Mouse (Mus musculus): ENCODE measurements around the gene Fxyd3. TPM values are rescaled to one million over a fixed set of nuclear protein-coding genes. Genes with fewer than 3 reads are reported as not detected.

The Fxyd3 gene
- total and polyA plus RNA-seq, 3 experiments: not detected

GRCm38 (mm10) chr7:31050921-31051320 lies 25.6 kb downstream of the Fxyd3 start:
- DNase-seq (ENCODE audit: low read depth, low spot score): no peak
- Histone ChIP-seq H3K9ac (ENCODE audit: control insufficient read depth, low read depth, low read length, poor library complexity, severe bottlenecking) (no peak overlapping the region), H3K4me3 (ENCODE audit: control insufficient read depth in 1 of 2, insufficient read depth in 1 of 2, low read depth in 2 of 2, low read length in 2 of 2) (no peak overlapping the region), H3K36me3 (ENCODE audit: control insufficient read depth in 1 of 2, insufficient read depth in 2 of 2, low read length in 2 of 2) (no peaks in the 10 kb centered on the region), H3K79me2 (ENCODE audit: control insufficient read depth, insufficient read depth, low read length, poor library complexity) (no peaks in the 10 kb centered on the region), H3K4me1 (ENCODE audit: control insufficient read depth in 1 of 2, insufficient read depth in 2 of 2, low read length in 2 of 2) (no peaks in the 10 kb centered on the region; a peak in 1 of 4 replicates), H3K9me3 (replicated peaks; ENCODE audit: insufficient read depth, low read length) (no peaks in the 10 kb centered on the region), H3K27ac (ENCODE audit: control insufficient read depth, low read depth, low read length) (no peak overlapping the region), H3K27me3 (ENCODE audit: control insufficient read depth in 1 of 2, insufficient read depth in 2 of 2, low read length in 2 of 2) (no peaks in the 10 kb centered on the region; a peak in 1 of 4 replicates)
- TF ChIP-seq ELF1 (IDR thresholded peaks at IDR 0.05; ENCODE audit: low read depth, low read length): no peak
- TF ChIP-seq MXI1 (IDR thresholded peaks at IDR 0.05; ENCODE audit: low read depth, low read length): no peak
- TF ChIP-seq E2F4 (IDR thresholded peaks at IDR 0.05; ENCODE audit: borderline replicate concordance, low read depth, low read length): no peak
- no peak for TF ChIP-seq MEF2A (IDR thresholded peaks at IDR 0.05; ENCODE audit: extremely low read depth, insufficient replicate concordance, low read depth, low read length, poor library complexity, severe bottlenecking)
- TF ChIP-seq RAD21 (IDR thresholded peaks at IDR 0.05; ENCODE audit: low read depth, low read length): no peak
- no peak for TF ChIP-seq MAZ (IDR thresholded peaks at IDR 0.05; ENCODE audit: low read depth, low read length)
- no peak for TF ChIP-seq TCF12 (IDR thresholded peaks at IDR 0.05; ENCODE audit: low read depth, low read length)
- no peak for TF ChIP-seq SMC3 (IDR thresholded peaks at IDR 0.05; ENCODE audit: low read depth, low read length)
- no peak for TF ChIP-seq USF1 (IDR thresholded peaks at IDR 0.05; ENCODE audit: low read depth, low read length)
- no peak for TF ChIP-seq POLR2A (IDR thresholded peaks at IDR 0.05; ENCODE audit: control insufficient read depth in 1 of 2, insufficient read depth in 1 of 2, low read depth in 1 of 2, low read length in 2 of 2, poor library complexity in 1 of 2)
- TF ChIP-seq HCFC1 (IDR thresholded peaks at IDR 0.05; ENCODE audit: low read depth, low read length): no peak
- TF ChIP-seq NELFE (IDR thresholded peaks at IDR 0.05; ENCODE audit: low read depth, low read length): no peak
- TF ChIP-seq JUND (IDR thresholded peaks at IDR 0.05; ENCODE audit: low read depth, low read length): no peak
- no peak for TF ChIP-seq ZNF384 (IDR thresholded peaks at IDR 0.05; ENCODE audit: low read depth, low read length)
- no peak for TF ChIP-seq ZC3H11A (IDR thresholded peaks at IDR 0.05; ENCODE audit: low read depth, low read length)

GRCm38 (mm10) chr7:31050487-31050886 lies 26.0 kb downstream of the Fxyd3 start:
- H3K27ac ChIP-seq (ENCODE audit: control insufficient read depth, low read depth, low read length): no peak overlapping the region
- H3K36me3 ChIP-seq (ENCODE audit: control insufficient read depth in 1 of 2, insufficient read depth in 2 of 2, low read length in 2 of 2): no peaks in the 10 kb centered on the region
- TF ChIP-seq ELF1 (IDR thresholded peaks at IDR 0.05; ENCODE audit: low read depth, low read length): no peak
- no peak for TF ChIP-seq CTCF (IDR thresholded peaks at IDR 0.05 in 2 of 3, conservative IDR thresholded peaks at IDR 0.05 in 1 of 3; ENCODE audit: control insufficient read depth in 1 of 3, insufficient read depth in 1 of 3, low read depth in 2 of 3, low read length in 3 of 3, poor library complexity in 1 of 3, severe bottlenecking in 1 of 3)
- no peak for TF ChIP-seq POLR2A (IDR thresholded peaks at IDR 0.05; ENCODE audit: control insufficient read depth in 1 of 2, insufficient read depth in 1 of 2, low read depth in 1 of 2, low read length in 2 of 2, poor library complexity in 1 of 2)
- no peak for TF ChIP-seq MYB (IDR thresholded peaks at IDR 0.05; ENCODE audit: low read depth, low read length)
- no peak for TF ChIP-seq USF1 (IDR thresholded peaks at IDR 0.05; ENCODE audit: low read depth, low read length)
- TF ChIP-seq SIN3A (IDR thresholded peaks at IDR 0.05; ENCODE audit: low read length): no peak
- no peak overlapping the region for H3K9ac ChIP-seq (ENCODE audit: control insufficient read depth, low read depth, low read length, poor library complexity, severe bottlenecking)
- no peak overlapping the region for H3K4me3 ChIP-seq (ENCODE audit: control insufficient read depth in 1 of 2, insufficient read depth in 1 of 2, low read depth in 2 of 2, low read length in 2 of 2)
- H3K4me1 ChIP-seq (ENCODE audit: control insufficient read depth in 1 of 2, insufficient read depth in 2 of 2, low read length in 2 of 2): no peaks in the 10 kb centered on the region; a peak in 1 of 4 replicates
- no peaks in the 10 kb centered on the region; a peak in 1 of 4 replicates for H3K27me3 ChIP-seq (ENCODE audit: control insufficient read depth in 1 of 2, insufficient read depth in 2 of 2, low read length in 2 of 2)
- no peaks in the 10 kb centered on the region for H3K9me3 ChIP-seq (replicated peaks; ENCODE audit: insufficient read depth, low read length)
- no peak for DNase-seq (ENCODE audit: low read depth, low spot score)
- H3K79me2 ChIP-seq (ENCODE audit: control insufficient read depth, insufficient read depth, low read length, poor library complexity): no peaks in the 10 kb centered on the region

Data from MEL (cell line).